Mouse (Mus musculus): ENCODE data around the gene Trp53bp2. TPM values are rescaled to one million over a fixed set of nuclear protein-coding genes. Genes with fewer than 3 reads are reported as not detected.
A peak's percentile ranks its signal among the peaks of the same experiment; 100 is the strongest.

The Trp53bp2 gene
- polyA plus RNA-seq, 1 experiment from 2014 or later = 25.5 TPM

DNA sequence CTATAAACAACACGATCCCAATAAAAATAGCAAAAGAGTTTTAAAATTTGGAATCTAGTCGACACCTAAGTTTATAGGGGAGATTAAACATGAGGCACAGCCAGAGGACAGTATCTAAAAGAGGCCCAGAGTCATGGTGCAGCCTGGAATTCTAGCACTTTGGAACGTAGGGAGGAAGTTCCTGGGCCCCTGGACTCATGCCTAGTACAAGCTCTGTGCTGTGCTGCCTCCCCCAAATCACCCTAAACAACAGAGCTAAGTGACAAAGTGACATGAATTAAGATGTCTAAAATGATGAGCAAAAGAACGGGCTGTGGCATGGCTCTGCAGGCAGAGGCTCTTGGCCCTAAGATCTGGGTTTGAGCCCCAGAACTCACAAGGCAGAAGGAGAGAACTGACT, 88.8 kb downstream of the Trp53bp2 start:
- H3K4me3 ChIP-seq (replicated peaks; ENCODE audit: low read depth, low read length) = no peak overlapping the region
- H3K27ac ChIP-seq (replicated peaks; ENCODE audit: low read depth, low read length) = no peak overlapping the region
- no peaks in the 10 kb centered on the region for H3K9me3 ChIP-seq (ENCODE audit: control insufficient read depth, low read length)
- DNase-seq = no peak
- 51% methylated on average over 4 of the region's 4 CpGs for WGBS
- no peaks in the 10 kb centered on the region for H3K36me3 ChIP-seq (ENCODE audit: control insufficient read depth, insufficient read depth, low read length)
- no peak overlapping the region for H3K9ac ChIP-seq (replicated peaks; ENCODE audit: low read length)
- no peaks in the 10 kb centered on the region; the same call in 1 of the 2 replicates for H3K4me1 ChIP-seq (ENCODE audit: control insufficient read depth, insufficient read depth, low read length)
- H3K4me2 ChIP-seq (ENCODE audit: low read length) = no peak overlapping the region
- H3K27me3 ChIP-seq (ENCODE audit: control insufficient read depth, insufficient read depth, low read length) = no peaks in the 10 kb centered on the region
- no peak for ATAC-seq (ENCODE audit: low FRiP score, low TSS enrichment)

DNA sequence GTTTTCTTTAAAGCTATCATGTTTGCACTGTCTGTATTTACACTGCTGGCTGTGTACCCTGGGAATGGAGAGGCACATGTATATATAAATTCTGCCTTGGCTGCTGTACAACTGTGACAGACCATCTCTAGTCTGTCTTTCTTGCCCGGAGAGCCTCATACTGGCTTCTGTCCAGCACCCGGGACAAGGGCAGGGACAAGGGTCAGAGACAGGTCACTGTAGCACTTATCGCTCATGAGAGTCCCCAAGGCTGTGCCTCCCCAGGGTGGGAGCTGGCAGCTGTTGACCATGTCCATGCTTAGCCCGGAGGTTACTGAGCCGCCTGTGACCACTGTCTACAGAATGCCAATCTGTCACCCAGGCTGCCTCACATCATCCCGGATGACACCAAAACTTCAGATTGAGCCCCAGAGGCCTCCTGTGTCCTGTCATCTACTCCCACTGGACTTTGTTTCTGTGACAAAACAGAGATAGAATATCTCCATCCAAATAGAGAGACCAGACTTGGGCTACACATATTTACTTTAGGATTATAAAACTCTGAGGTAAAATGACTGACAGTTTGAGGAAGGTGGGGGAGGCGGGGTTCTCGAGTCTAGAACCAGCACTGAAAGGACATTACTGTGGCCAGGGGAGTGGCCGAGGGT, 90.6 kb downstream of the Trp53bp2 start:
- H3K9ac ChIP-seq (replicated peaks; ENCODE audit: low read length) = no peak overlapping the region

DNA sequence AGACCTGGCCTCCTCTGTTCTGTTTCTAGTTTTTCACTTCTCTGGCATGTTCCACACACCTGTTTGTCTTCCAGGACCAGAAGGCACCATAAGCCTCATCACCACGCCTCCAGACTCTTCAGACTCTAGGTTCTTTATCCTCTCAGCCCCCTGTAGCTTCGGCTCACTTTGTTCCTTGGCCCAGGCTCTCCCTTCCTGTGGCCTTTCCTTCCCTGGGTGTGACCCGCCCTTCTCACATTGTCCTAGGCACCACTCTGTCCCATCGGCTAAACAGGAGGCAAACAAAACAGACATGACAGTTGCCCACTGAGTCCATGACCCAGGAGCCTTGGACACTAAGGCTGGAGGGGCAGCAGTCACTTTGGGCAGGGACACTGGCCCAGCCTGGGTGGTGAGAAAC, 91.3 kb downstream of the Trp53bp2 start:
- Histone ChIP-seq H3K36me3 (ENCODE audit: control insufficient read depth, insufficient read depth, low read length) (0 out of 2 replicates have a peak, but pooled peaks cover under 1% of the 10 kb centered on the region), H3K4me1 (ENCODE audit: control insufficient read depth, insufficient read depth, low read length) (no peaks in the 10 kb centered on the region), H3K27ac (replicated peaks; ENCODE audit: low read depth, low read length) (no peak overlapping the region), H3K4me3 (replicated peaks; ENCODE audit: low read depth, low read length) (no peak overlapping the region), H3K4me2 (ENCODE audit: low read length) (no peak overlapping the region), H3K9ac (replicated peaks; ENCODE audit: low read length) (no peak overlapping the region), H3K27me3 (ENCODE audit: control insufficient read depth, insufficient read depth, low read length) (no peaks in the 10 kb centered on the region), H3K9me3 (ENCODE audit: control insufficient read depth, low read length) (no peaks in the 10 kb centered on the region)
- DNase-seq (no peak), ATAC-seq (ENCODE audit: low FRiP score, low TSS enrichment) (no peak)
- 67% methylated on average over 4 of the region's 4 CpGs for WGBS

More for the DNA sequence above, 90.6 kb downstream of the Trp53bp2 start:
- no peak for DNase-seq
- H3K4me3 ChIP-seq (replicated peaks; ENCODE audit: low read depth, low read length) = no peak overlapping the region
- no peaks in the 10 kb centered on the region for H3K27me3 ChIP-seq (ENCODE audit: control insufficient read depth, insufficient read depth, low read length)
- H3K4me2 ChIP-seq (ENCODE audit: low read length) = no peak overlapping the region
- H3K4me1 ChIP-seq (ENCODE audit: control insufficient read depth, insufficient read depth, low read length) = no peaks in the 10 kb centered on the region; the same call in 1 of the 2 replicates
- H3K9me3 ChIP-seq (ENCODE audit: control insufficient read depth, low read length) = no peaks in the 10 kb centered on the region
- WGBS = 85% methylated on average over 9 of the region's 9 CpGs
- ATAC-seq (ENCODE audit: low FRiP score, low TSS enrichment) = no peak
- H3K27ac ChIP-seq (replicated peaks; ENCODE audit: low read depth, low read length) = no peak overlapping the region
- H3K36me3 ChIP-seq (ENCODE audit: control insufficient read depth, insufficient read depth, low read length) = no peaks in the 10 kb centered on the region

DNA sequence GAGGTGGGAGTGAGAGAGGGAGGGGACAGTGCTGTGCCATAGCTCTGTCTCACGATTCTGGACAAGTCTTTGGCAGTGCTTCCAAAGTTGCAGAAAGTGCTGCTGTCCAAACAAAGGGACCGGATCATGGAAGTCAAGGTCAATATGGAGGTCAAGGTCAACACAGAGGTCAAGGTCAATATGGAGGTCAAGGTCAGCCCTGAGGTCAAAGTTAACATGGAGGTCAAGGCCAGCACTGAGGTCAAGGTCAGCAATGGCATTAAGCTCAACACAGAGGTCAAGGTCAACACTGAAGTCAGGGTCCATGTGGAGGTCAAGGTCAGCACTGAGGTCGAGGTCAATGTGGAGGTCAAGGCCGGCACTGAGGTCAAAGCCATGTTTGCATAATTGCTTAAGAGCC, 91.9 kb downstream of the Trp53bp2 start:
- Histone ChIP-seq H3K9me3 (ENCODE audit: control insufficient read depth, low read length) (no peaks in the 10 kb centered on the region), H3K9ac (replicated peaks; ENCODE audit: low read length) (no peak overlapping the region), H3K4me2 (ENCODE audit: low read length) (no peak overlapping the region), H3K4me3 (replicated peaks; ENCODE audit: low read depth, low read length) (no peak overlapping the region), H3K36me3 (ENCODE audit: control insufficient read depth, insufficient read depth, low read length) (peaks cover 7% of the 10 kb centered on the region; the same call in 1 of the 2 replicates), H3K4me1 (ENCODE audit: control insufficient read depth, insufficient read depth, low read length) (no peaks in the 10 kb centered on the region), H3K27me3 (ENCODE audit: control insufficient read depth, insufficient read depth, low read length) (no peaks in the 10 kb centered on the region), H3K27ac (replicated peaks; ENCODE audit: low read depth, low read length) (no peak overlapping the region)
- DNase-seq = peak; percentile 40
- no peak for ATAC-seq (ENCODE audit: low FRiP score, low TSS enrichment)
- 91% methylated on average over 4 of the region's 4 CpGs for whole genome bisulfite sequencing

DNA sequence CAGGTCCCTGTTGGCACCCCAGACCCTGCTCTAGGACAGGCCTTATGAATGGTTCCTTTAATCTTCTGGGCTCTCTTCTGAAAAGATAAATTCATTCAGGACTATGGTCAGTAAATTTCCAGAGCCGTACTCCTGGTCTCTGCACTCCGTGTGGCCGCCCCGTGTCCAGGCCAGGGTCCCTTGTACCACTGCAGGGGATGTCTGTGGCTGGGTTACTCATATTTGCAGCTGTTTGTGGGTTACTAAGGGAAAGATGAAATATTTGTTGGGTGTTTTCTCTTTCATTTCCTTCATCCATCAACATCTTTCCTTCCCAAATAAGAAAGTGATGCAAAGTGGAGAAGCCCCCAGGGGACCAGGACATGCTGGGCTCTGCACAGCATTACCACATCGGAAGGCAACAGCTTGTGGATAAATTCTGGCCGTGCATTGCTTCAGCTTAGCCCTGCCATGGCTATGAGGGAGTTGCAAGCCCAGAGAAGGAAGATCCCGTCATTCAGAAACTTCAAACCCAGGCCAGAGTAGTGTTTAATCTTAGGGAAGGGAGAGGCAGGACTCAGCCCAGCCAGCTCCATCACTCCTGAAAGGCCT, 92.9 kb downstream of the Trp53bp2 start:
- WGBS = 93% methylated on average over 7 of the region's 7 CpGs
- no peaks in the 10 kb centered on the region for H3K27me3 ChIP-seq (ENCODE audit: control insufficient read depth, insufficient read depth, low read length)
- no peak overlapping the region for H3K27ac ChIP-seq (replicated peaks; ENCODE audit: low read depth, low read length)
- H3K9ac ChIP-seq (replicated peaks; ENCODE audit: low read length) = no peak overlapping the region
- no peak overlapping the region for H3K4me2 ChIP-seq (ENCODE audit: low read length)
- peaks cover 12% of the 10 kb centered on the region for H3K36me3 ChIP-seq (ENCODE audit: control insufficient read depth, insufficient read depth, low read length)
- H3K9me3 ChIP-seq (ENCODE audit: control insufficient read depth, low read length) = no peaks in the 10 kb centered on the region
- H3K4me1 ChIP-seq (ENCODE audit: control insufficient read depth, insufficient read depth, low read length) = no peaks in the 10 kb centered on the region
- DNase-seq (no peak), ATAC-seq (ENCODE audit: low FRiP score, low TSS enrichment) (no peak)
- H3K4me3 ChIP-seq (replicated peaks; ENCODE audit: low read depth, low read length) = no peak overlapping the region

DNA sequence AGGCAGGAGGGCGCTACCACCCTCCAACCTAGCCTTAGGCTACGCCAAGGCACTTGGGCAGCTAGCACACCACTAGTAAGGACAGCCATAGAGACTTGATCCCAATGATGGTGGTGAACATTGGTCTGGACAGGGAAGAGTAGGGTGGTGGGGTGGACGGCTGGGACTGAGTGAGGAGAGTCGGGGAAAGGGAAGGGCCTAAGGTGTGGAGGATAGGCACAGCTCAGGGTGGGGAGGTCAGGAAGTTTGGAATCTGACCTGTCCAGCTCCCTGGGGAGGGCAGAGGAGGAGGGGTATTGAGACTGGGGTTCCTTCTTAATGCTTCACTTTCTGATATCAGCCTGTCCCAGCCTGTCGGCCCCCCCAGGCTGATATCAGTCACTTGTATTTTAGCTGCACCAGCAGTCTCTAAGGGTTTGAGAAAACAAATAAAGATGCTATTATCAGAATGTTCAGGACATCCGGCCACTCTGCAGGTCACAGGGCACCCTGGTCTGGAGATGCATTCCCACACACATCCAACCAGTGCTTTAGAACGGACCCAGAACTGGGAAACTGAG, 93.6 kb downstream of the Trp53bp2 start:
- H3K36me3 ChIP-seq (ENCODE audit: control insufficient read depth, insufficient read depth, low read length) = peaks cover 12% of the 10 kb centered on the region
- no peaks in the 10 kb centered on the region for H3K9me3 ChIP-seq (ENCODE audit: control insufficient read depth, low read length)
- H3K9ac ChIP-seq (replicated peaks; ENCODE audit: low read length) = no peak overlapping the region
- no peak for ATAC-seq (ENCODE audit: low FRiP score, low TSS enrichment)
- 90% methylated on average over 7 of the region's 7 CpGs for WGBS
- DNase-seq = no peak
- no peak overlapping the region for H3K4me2 ChIP-seq (ENCODE audit: low read length)
- H3K27ac ChIP-seq (replicated peaks; ENCODE audit: low read depth, low read length) = no peak overlapping the region
- no peak overlapping the region for H3K4me3 ChIP-seq (replicated peaks; ENCODE audit: low read depth, low read length)
- H3K27me3 ChIP-seq (ENCODE audit: control insufficient read depth, insufficient read depth, low read length) = no peaks in the 10 kb centered on the region
- H3K4me1 ChIP-seq (ENCODE audit: control insufficient read depth, insufficient read depth, low read length) = no peaks in the 10 kb centered on the region

DNA sequence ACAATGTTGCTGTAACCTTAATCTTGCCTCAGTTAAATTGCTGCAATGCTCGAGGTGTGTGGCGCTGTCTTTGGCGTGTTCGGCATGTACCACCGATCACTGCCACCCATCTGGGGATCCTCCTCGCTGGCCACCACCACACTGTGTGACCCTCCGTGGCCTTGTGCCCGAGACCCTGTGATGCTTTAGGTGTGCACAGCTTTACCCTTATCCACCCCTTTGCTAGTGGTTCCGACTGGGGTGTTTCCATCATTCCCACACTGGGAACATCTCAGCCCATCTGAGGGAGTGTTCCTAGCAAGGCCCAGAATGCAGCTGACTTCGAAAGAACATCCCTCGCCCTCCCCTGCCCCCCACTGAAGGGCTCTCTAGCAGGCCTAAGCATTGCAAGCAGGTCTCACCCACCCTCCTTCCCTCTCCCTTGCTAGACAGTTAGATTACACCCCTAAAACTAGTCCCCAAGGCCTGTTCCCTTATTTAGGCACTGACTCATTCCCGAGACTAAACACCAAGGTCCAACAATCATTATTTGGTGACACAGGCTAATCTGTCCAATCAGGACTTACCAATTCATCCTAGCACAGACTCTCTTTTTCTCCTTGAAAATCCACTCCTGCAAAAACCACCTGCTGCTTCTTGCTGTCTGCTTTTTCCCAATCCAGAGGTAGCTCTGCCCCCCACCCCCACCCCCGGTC, 94.4 kb downstream of the Trp53bp2 start:
- WGBS = 91% methylated on average over 13 of the region's 13 CpGs
- ATAC-seq (ENCODE audit: low FRiP score, low TSS enrichment) (no peak), DNase-seq (no peak)
- Histone ChIP-seq H3K4me2 (ENCODE audit: low read length) (no peak overlapping the region), H3K27me3 (ENCODE audit: control insufficient read depth, insufficient read depth, low read length) (no peaks in the 10 kb centered on the region), H3K36me3 (ENCODE audit: control insufficient read depth, insufficient read depth, low read length) (peaks cover 12% of the 10 kb centered on the region), H3K27ac (replicated peaks; ENCODE audit: low read depth, low read length) (no peak overlapping the region), H3K4me3 (replicated peaks; ENCODE audit: low read depth, low read length) (no peak overlapping the region), H3K9ac (replicated peaks; ENCODE audit: low read length) (no peak overlapping the region), H3K4me1 (ENCODE audit: control insufficient read depth, insufficient read depth, low read length) (no peaks in the 10 kb centered on the region), H3K9me3 (ENCODE audit: control insufficient read depth, low read length) (no peaks in the 10 kb centered on the region)

DNA sequence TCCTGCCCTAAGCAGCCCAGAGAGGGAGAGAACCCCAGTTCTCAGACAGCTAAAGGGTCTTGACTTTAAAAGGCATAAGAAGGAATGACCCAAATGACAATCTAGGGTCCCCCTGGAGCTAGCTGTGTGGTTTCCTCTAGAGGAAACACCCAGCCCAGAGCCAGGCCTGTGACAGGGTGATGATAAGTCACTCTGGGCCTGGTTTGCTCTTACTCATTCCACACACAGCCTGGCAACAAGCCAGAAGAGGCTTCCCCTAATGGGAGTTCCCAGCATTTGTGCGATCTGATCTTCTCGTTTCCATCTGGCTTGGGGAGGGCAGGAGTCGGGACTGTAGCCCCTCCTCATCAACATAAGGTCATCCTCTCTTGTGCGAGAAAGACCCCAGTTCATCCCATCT, 95.3 kb downstream of the Trp53bp2 start:
- H3K9ac ChIP-seq (replicated peaks; ENCODE audit: low read length) = no peak overlapping the region
- DNase-seq = peak; percentile 65

More for the DNA sequence above, 95.3 kb downstream of the Trp53bp2 start:
- no peaks in the 10 kb centered on the region for H3K27me3 ChIP-seq (ENCODE audit: control insufficient read depth, insufficient read depth, low read length)
- H3K27ac ChIP-seq (replicated peaks; ENCODE audit: low read depth, low read length) = no peak overlapping the region
- no peak overlapping the region for H3K4me3 ChIP-seq (replicated peaks; ENCODE audit: low read depth, low read length)
- WGBS = 13% methylated on average over 4 of the region's 4 CpGs
- no peaks in the 10 kb centered on the region for H3K4me1 ChIP-seq (ENCODE audit: control insufficient read depth, insufficient read depth, low read length)
- H3K9me3 ChIP-seq (ENCODE audit: control insufficient read depth, low read length) = no peaks in the 10 kb centered on the region
- H3K36me3 ChIP-seq (ENCODE audit: control insufficient read depth, insufficient read depth, low read length) = peaks cover 19% of the 10 kb centered on the region
- ATAC-seq (ENCODE audit: low FRiP score, low TSS enrichment) = no peak
- no peak overlapping the region for H3K4me2 ChIP-seq (ENCODE audit: low read length)

Measured in midbrain, embryonic 14.5 days (tissue).